In the genomic region with DNA sequence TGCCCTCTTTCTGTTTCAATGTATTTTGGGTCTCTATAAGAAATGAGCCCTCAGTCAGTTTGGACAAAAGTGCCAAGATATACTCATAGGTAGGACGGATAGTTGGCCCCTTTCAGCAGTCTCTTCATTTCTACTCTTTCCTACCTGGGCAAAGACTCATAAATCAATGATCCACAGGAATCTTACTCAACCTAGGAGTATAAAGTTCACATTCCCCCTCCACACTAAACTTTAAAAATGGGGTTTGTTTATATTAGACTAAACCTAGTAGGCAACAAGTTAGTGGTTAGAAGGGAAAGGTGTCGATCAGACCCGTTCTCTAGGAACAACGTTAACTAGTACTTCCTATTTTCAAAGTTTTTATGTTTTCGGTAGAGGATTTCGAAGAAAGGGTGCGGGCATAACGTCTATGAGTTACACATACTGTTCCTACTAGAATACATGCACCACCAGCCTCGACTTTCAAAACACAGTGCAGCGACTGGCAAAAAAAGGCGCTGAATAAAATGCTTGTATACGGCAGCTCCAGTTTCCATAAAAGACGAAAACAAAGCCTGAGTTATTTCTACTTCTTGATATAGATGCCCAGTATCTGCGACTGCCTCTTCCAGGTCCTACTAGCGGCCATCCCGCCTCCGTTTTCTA, we compare ENCODE assay signal across 8 mouse cellular contexts. TPM values are rescaled to one million over a fixed set of nuclear protein-coding genes. Genes with fewer than 3 reads are reported as not detected.
DNase-seq lines count a peak whose midpoint lies in the region; ATAC-seq and TF ChIP-seq lines count a peak whose summit lies in the region.

No protein-coding gene starts in this region.

- TF ChIP-seq POLR2A in bone marrow macrophage, adult 2 months (IDR thresholded peaks at IDR 0.05; ENCODE audit: borderline replicate concordance, low read depth, low read length) = no peak

- peak overlapping the region; percentile 92 for H3K27ac ChIP-seq in kidney, postnatal 0 days
- peak overlapping the region; percentile 50 for H3K27ac ChIP-seq in bone marrow macrophage, adult 2 months (ENCODE audit: insufficient read depth, low read depth, low read length)
- peak overlapping the region; percentile 91 for H3K27ac ChIP-seq in hindbrain, embryonic 14.5 days
- peak overlapping the region; percentile 92 for H3K27ac ChIP-seq in midbrain, embryonic 16.5 days (ENCODE audit: low read length)

- no peaks in the 10 kb centered on the region for H3K9me3 ChIP-seq in kidney, postnatal 0 days (replicated peaks; ENCODE audit: low read length)
- H3K9me3 ChIP-seq in hindbrain, embryonic 14.5 days (ENCODE audit: control insufficient read depth, low read length) = no peaks in the 10 kb centered on the region
- H3K9me3 ChIP-seq in midbrain, embryonic 16.5 days (replicated peaks; ENCODE audit: control insufficient read depth, low read length, poor library complexity, severe bottlenecking) = no peaks in the 10 kb centered on the region

- H3K4me1 ChIP-seq in kidney, postnatal 0 days (replicated peaks; ENCODE audit: insufficient read depth, low read length) = peaks cover 5% of the 10 kb centered on the region
- peaks cover 37% of the 10 kb centered on the region for H3K4me1 ChIP-seq in bone marrow macrophage, adult 2 months (ENCODE audit: control insufficient read depth, insufficient read depth, low read length)
- H3K4me1 ChIP-seq in hindbrain, embryonic 14.5 days (replicated peaks; ENCODE audit: control insufficient read depth, insufficient read depth, low read length) = peaks cover 31% of the 10 kb centered on the region
- peaks cover 28% of the 10 kb centered on the region for H3K4me1 ChIP-seq in midbrain, embryonic 16.5 days (ENCODE audit: control insufficient read depth, insufficient read depth, low read length)

- H3K4me2 ChIP-seq in kidney, postnatal 0 days (ENCODE audit: low read length) = peak overlapping the region; percentile 73
- H3K4me2 ChIP-seq in hindbrain, embryonic 14.5 days (replicated peaks) = peak overlapping the region; percentile 63
- peak overlapping the region; percentile 63 for H3K4me2 ChIP-seq in midbrain, embryonic 16.5 days (ENCODE audit: low read length)

- peak overlapping the region; percentile 74 for H3K9ac ChIP-seq in kidney, postnatal 0 days (ENCODE audit: low read depth, low read length)
- H3K9ac ChIP-seq in hindbrain, embryonic 14.5 days = peak overlapping the region; percentile 89
- peak overlapping the region; percentile 94 for H3K9ac ChIP-seq in midbrain, embryonic 16.5 days (ENCODE audit: low read depth, low read length)

- DNase-seq in kidney, postnatal 0 days (ENCODE audit: low spot score) = peak; percentile 28
- DNase-seq in kidney, postnatal 14 days = no peak
- no peak for DNase-seq in hindbrain, embryonic 14.5 days (ENCODE audit: low spot score)
- DNase-seq in adrenal gland, adult 18-20 months (ENCODE audit: low spot score in 2 of 2) = no peak
- no peak for DNase-seq in right cerebral cortex, postnatal 36 days (ENCODE audit: low spot score in 2 of 2)

- H3K4me3 ChIP-seq in kidney, postnatal 0 days (replicated peaks; ENCODE audit: low read depth, low read length) = peak overlapping the region; percentile 59
- peak overlapping the region; percentile 86 for H3K4me3 ChIP-seq in bone marrow macrophage, adult 2 months (ENCODE audit: insufficient read depth, low read length)
- H3K4me3 ChIP-seq in hindbrain, embryonic 14.5 days (replicated peaks; ENCODE audit: low read length) = peak overlapping the region; percentile 74
- H3K4me3 ChIP-seq in midbrain, embryonic 16.5 days (ENCODE audit: low read depth, low read length) = peak overlapping the region; percentile 87

- whole genome bisulfite sequencing in kidney, postnatal 0 days = under 1% methylated on average over 17 of the region's 17 CpGs
- WGBS in hindbrain, embryonic 14.5 days = 1% methylated on average over 17 of the region's 17 CpGs
- WGBS in midbrain, embryonic 16.5 days = under 1% methylated on average over 17 of the region's 17 CpGs

- no peak for TF ChIP-seq CTCF in kidney, postnatal 0 days (IDR thresholded peaks at IDR 0.05; ENCODE audit: low read depth)
- no peak for TF ChIP-seq CTCF in bone marrow macrophage, adult 2 months (IDR thresholded peaks at IDR 0.05; ENCODE audit: low read depth, low read length)

- ATAC-seq in kidney, postnatal 0 days (replicated peaks; ENCODE audit: low FRiP score, low read depth) = no peak
- no peak for ATAC-seq in hindbrain, embryonic 14.5 days (ENCODE audit: low FRiP score)
- ATAC-seq in midbrain, embryonic 16.5 days = no peak
- ATAC-seq in monocyte, adult 5-6 weeks (replicated peaks; ENCODE audit: insufficient number of reproducible peaks, low FRiP score, low TSS enrichment, poor library complexity, severe bottlenecking) = no peak

- no peaks in the 10 kb centered on the region for H3K27me3 ChIP-seq in kidney, postnatal 0 days (ENCODE audit: insufficient read depth, low read length)
- H3K27me3 ChIP-seq in hindbrain, embryonic 14.5 days (ENCODE audit: control insufficient read depth, insufficient read depth, low read length) = no peaks in the 10 kb centered on the region
- no peaks in the 10 kb centered on the region for H3K27me3 ChIP-seq in midbrain, embryonic 16.5 days (ENCODE audit: control insufficient read depth, insufficient read depth, low read depth, low read length)

- H3K36me3 ChIP-seq in kidney, postnatal 0 days (ENCODE audit: insufficient read depth, low read length) = no peaks in the 10 kb centered on the region
- H3K36me3 ChIP-seq in hindbrain, embryonic 14.5 days (replicated peaks; ENCODE audit: control insufficient read depth, insufficient read depth) = peaks cover 6% of the 10 kb centered on the region
- peaks cover 2% of the 10 kb centered on the region; the same call in 1 of the 2 replicates for H3K36me3 ChIP-seq in midbrain, embryonic 16.5 days (ENCODE audit: control insufficient read depth, insufficient read depth, low read length)

RNA-seq across cellular contexts. Expression of a gene that starts 0.8 kb away (rescaled TPM):
- polyA plus RNA-seq in kidney, postnatal 0 days (2015; fragmentation: Nextera tagmentation; extraction: Ambion mirVana) = 209 and 245 TPM in 2 replicates
- 64.4 and 79.0 TPM in 2 replicates for polyA plus RNA-seq in bone marrow macrophage, adult 2 months (2012; ENCODE audit: insufficient read depth, insufficient read length, missing spikeins)
- polyA plus RNA-seq in hindbrain, embryonic 14.5 days (2014; fragmentation: Nextera tagmentation; extraction: Ambion mirVana) = 149 and 168 TPM in 2 replicates
- polyA plus RNA-seq in midbrain, embryonic 16.5 days (2015; fragmentation: Nextera tagmentation; extraction: Ambion mirVana) = 147 and 150 TPM in 2 replicates
- 10 to 100 TPM; 83.4 to 86.3 TPM for total RNA-seq in adrenal gland, adult 18-20 months (2021)
- total RNA-seq in monocyte, adult 5-6 weeks (2017) = 164 to 238 TPM (median 188 TPM) in 3 replicates

RNA-seq across cellular contexts. Expression of a gene that starts 18.3 kb away (rescaled TPM):
- 1.9 and 2.1 TPM in 2 replicates for polyA plus RNA-seq in kidney, postnatal 0 days (2015; fragmentation: Nextera tagmentation; extraction: Ambion mirVana)
- 0.33 TPM in 1 of 2 replicates, not detected in the other for polyA plus RNA-seq in bone marrow macrophage, adult 2 months (2012; ENCODE audit: insufficient read depth, insufficient read length, missing spikeins)
- polyA plus RNA-seq in hindbrain, embryonic 14.5 days (2014; fragmentation: Nextera tagmentation; extraction: Ambion mirVana) = 13.6 and 13.7 TPM in 2 replicates
- polyA plus RNA-seq in midbrain, embryonic 16.5 days (2015; fragmentation: Nextera tagmentation; extraction: Ambion mirVana) = 19.5 and 20.9 TPM in 2 replicates
- total RNA-seq in adrenal gland, adult 18-20 months (2021) = 1 to 10 TPM in 1 of 2 experiments, under 1 TPM in 1; 0.77 to 1.7 TPM
- total RNA-seq in monocyte, adult 5-6 weeks (2017) = not detected in 3 replicates

RNA-seq across cellular contexts. Expression of a gene that starts 23.1 kb away (rescaled TPM):
- polyA plus RNA-seq in kidney, postnatal 0 days (2015; fragmentation: Nextera tagmentation; extraction: Ambion mirVana) = 6.7 TPM in 2 replicates
- 4.7 and 6.4 TPM in 2 replicates for polyA plus RNA-seq in bone marrow macrophage, adult 2 months (2012; ENCODE audit: insufficient read depth, insufficient read length, missing spikeins)
- 15.7 and 18.6 TPM in 2 replicates for polyA plus RNA-seq in hindbrain, embryonic 14.5 days (2014; fragmentation: Nextera tagmentation; extraction: Ambion mirVana)
- polyA plus RNA-seq in midbrain, embryonic 16.5 days (2015; fragmentation: Nextera tagmentation; extraction: Ambion mirVana) = 18.9 and 19.6 TPM in 2 replicates
- 10 to 100 TPM in 1 of 2 experiments, 1 to 10 TPM in 1; 8.8 to 12.3 TPM for total RNA-seq in adrenal gland, adult 18-20 months (2021)
- 14.8 to 26.5 TPM (median 15.0 TPM) in 3 replicates for total RNA-seq in monocyte, adult 5-6 weeks (2017)
